Mouse (Mus musculus) thymus, adult 2 months (tissue): ENCODE measurements around the gene Ppara. TPM values are rescaled to one million over a fixed set of nuclear protein-coding genes. Genes with fewer than 3 reads are reported as not detected.
A peak's percentile ranks its signal among the peaks of the same experiment; 100 is the strongest.

Experiments used
- DNase-seq: peaks from one replicate; pipeline ENCODE4 v3.0.0; 2021
- H3K27ac ChIP-seq: fragments of 200-500 bp; 2 replicates; pipeline ENCODE4 v1.5.1; 2012; ENCODE audit warnings: low read length, control low read depth; ENCODE audit not compliant: control insufficient read depth, insufficient read depth
- H3K27me3 ChIP-seq: fragments of 200-500 bp; 2 replicates; pipeline ENCODE4 v1.6.1; 2012; ENCODE audit warnings: mild to moderate bottlenecking, low read length, moderate library complexity, mixed read lengths; ENCODE audit not compliant: control insufficient read depth, insufficient read depth
- H3K36me3 ChIP-seq: fragments of 200-500 bp; 2 replicates; pipeline ENCODE4 v1.6.1; 2012; ENCODE audit warnings: mild to moderate bottlenecking, low read length, moderate library complexity; ENCODE audit not compliant: control insufficient read depth, insufficient read depth
- H3K4me1 ChIP-seq: fragments of 200-500 bp; replicated peaks from 2 replicates; pipeline ENCODE4 v1.6.1; 2012; ENCODE audit warnings: low read length; ENCODE audit not compliant: control insufficient read depth, insufficient read depth
- H3K4me3 ChIP-seq: fragments of 200-500 bp; 2 replicates; pipeline ENCODE4 v1.5.1; 2012; ENCODE audit warnings: mild to moderate bottlenecking, low read length, control low read depth, moderate library complexity; ENCODE audit not compliant: control insufficient read depth, insufficient read depth
- CTCF ChIP-seq: fragments of 200-500 bp; IDR thresholded peaks from 2 replicates; pipeline ENCODE4 v1.5.1; 2012; ENCODE audit warnings: mild to moderate bottlenecking, control low read depth, low read length, moderate library complexity, borderline replicate concordance; ENCODE audit not compliant: control insufficient read depth, poor library complexity, insufficient read depth; ENCODE audit errors: extremely low read depth
- POLR2A ChIP-seq: fragments of 200-500 bp; IDR thresholded peaks from 2 replicates; pipeline ENCODE4 v1.6.1; 2012; ENCODE audit warnings: mild to moderate bottlenecking, low read length, control low read depth, moderate library complexity; ENCODE audit not compliant: control insufficient read depth, poor library complexity, insufficient read depth; ENCODE audit errors: extremely low read depth
- WGBS: fragments of 180-500 bp; shearing (Covaris S2); methylation state at CpG from one replicate; pipeline ENCODE4 v1.1.7; 2018; 5-methylcytosine and 5-hydroxymethylcytosine counted together
- polyA plus RNA-seq: library from polyadenylated mRNA; depleted of rRNA; stranded (reverse); fragments of >200 nt; gene quantifications from 2 replicates; pipeline ENCODE4 v1.2.3, GENCODE M21; 2012; rRNA removed

Ppara gene
- 1.3 and 1.9 TPM in 2 replicates for polyA plus RNA-seq

DNA sequence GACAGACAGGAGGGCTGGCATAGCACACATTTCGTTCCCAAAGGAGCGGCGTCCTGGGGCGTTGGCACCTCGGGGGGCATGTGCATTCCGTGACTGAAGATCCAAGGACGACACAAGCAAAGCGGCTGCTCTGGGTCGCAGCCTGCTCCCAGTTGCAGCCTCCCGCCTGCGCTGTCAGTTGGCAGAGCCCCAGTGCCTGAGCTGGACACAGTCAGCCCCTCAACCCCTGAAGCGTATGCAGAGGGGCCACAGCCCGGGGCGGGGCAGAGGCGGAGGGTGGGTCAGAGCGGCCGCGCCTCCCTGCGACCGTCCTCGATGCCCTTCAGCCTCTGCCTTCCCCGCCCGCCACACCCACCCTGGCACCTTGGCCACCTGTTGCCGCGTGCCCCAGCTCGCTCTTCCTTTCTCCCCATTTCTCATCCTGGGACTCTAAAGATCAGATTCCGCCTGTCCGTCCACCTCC, at the start of gene Ppara:
Ppara (plus strand) TSS at position 413 of the 463 bp plus-strand sequence.
- Histone ChIP-seq H3K4me1 (peaks cover 13% of the 10 kb centered on the region; the same call in 1 of the 2 replicates), H3K4me3 (peak within 1 kb of the TSS; percentile 49), H3K36me3 (no peaks in the 10 kb centered on the region), H3K27me3 (peaks cover 9% of the 10 kb centered on the region), H3K27ac (no peak within 1 kb of the TSS)
- no peak for DNase-seq
- 8% methylated on average over 28 of the region's 28 CpGs for WGBS
- no peak for TF ChIP-seq CTCF
- no peak for TF ChIP-seq POLR2A

DNA sequence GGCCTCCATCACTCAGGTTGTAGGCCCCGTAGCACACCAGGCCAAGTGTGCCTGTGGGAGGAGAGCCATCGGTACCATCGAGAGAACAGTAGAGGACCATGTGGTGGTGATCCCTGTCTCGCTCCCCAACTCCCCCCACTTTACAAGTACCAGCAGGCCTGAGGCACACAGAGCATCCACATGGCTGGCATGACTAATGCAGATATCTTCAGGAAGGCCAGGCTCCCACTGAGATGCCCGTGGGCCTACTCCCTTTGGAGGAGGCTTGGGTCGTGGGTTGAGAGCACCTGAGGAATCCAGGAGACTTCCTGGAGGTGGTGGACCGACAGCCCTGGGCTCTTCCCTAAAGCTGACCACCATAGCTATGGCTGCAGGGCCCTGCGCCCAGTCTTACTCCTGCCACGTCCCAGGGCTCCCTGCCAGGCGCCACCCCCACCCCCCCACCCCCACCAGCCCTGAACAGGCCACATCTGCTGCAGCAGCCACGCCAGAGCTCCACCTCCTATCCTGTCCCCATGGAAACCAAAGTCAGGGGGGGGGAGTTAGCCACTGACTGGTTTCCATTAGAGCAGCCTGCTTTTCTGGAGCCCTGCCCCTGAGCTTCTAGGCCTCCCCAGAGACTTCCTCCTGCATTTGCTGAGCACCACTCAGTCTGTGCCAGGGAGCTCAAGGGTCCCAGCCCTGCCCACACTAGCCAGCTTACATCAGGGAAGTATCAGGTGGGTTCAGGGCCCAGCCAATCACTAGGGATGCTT, 48.0 kb upstream of the Ppara start:
- Histone ChIP-seq H3K36me3 (peaks cover 39% of the 10 kb centered on the region), H3K27me3 (no peaks in the 10 kb centered on the region), H3K4me1 (no peaks in the 10 kb centered on the region), H3K27ac (no peak overlapping the region), H3K4me3 (no peak overlapping the region)
- TF ChIP-seq POLR2A (no peak), CTCF (no peak)
- 79% methylated on average over 11 of the region's 11 CpGs for WGBS
- no peak for DNase-seq

DNA sequence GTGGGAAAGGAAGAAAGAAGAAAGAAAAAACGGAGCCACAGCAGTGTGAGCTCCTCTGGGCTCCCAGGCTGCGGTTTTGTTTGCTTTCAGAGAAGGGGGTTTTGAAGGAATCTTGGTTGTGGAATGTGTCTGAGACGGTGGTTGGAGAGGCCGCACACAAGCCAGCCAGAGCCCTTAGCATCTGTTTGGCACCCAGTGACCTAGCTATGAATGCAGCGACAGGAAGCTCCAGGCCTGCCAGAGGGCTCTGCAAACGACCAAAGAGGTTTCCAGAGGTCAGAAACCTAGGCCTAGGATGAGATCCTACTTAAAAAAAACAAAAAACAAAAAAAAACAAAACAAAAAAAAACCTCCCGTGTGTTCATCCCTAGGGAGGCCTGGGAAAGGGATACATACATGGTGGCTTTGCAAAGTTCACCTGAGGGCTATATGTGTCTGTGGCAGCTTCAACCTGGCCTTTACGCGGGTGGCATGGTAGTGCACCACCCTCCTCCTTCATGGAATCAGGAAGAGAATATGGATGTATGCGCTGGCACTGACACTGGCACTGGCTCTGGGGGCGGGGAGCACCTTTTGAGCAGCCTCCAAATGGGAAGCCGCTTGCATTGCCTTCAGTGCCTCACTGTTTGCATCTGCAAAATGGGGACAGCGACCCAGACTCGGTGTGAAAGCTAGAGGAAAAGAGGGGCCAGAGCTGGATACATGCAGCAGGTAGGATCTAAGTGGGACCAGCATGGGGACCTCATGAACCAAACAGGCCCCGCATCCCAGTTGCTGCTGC, 47.0 kb upstream of the Ppara start:
- WGBS, result 94% methylated on average over 15 of the region's 15 CpGs
- Histone ChIP-seq H3K4me1 (no peaks in the 10 kb centered on the region), H3K27me3 (no peaks in the 10 kb centered on the region), H3K36me3 (peaks cover 39% of the 10 kb centered on the region), H3K27ac (no peak overlapping the region), H3K4me3 (no peak overlapping the region)
- TF ChIP-seq CTCF (no peak), POLR2A (no peak)
- no peak for DNase-seq

DNA sequence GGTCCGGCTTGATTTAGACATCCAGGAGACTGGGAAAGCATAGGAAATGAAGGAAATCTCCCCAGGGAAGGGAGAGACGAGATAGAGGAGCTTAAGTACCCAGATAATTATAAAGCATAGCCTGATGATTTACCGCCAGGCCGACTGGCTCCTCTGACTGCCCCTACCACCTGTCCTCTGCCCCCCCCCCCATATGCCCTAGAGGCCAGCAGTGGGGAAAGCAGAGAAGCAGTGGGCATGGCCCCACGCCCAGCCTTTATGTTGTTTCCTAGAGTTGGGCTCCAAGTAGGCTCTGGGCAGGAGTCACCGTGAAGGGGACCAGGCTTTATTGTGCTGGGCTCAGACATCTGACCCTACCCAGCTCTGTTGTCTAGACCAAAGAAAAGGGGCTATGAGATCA, 46.0 kb upstream of the Ppara start:
- H3K36me3 ChIP-seq, result peaks cover 42% of the 10 kb centered on the region
- TF ChIP-seq CTCF (no peak), POLR2A (no peak)
- H3K4me3 ChIP-seq, result no peak overlapping the region
- H3K4me1 ChIP-seq, result no peaks in the 10 kb centered on the region
- DNase-seq, result no peak
- H3K27ac ChIP-seq, result no peak overlapping the region
- no peaks in the 10 kb centered on the region for H3K27me3 ChIP-seq
- WGBS, result 97% methylated on average over 6 of the region's 6 CpGs

DNA sequence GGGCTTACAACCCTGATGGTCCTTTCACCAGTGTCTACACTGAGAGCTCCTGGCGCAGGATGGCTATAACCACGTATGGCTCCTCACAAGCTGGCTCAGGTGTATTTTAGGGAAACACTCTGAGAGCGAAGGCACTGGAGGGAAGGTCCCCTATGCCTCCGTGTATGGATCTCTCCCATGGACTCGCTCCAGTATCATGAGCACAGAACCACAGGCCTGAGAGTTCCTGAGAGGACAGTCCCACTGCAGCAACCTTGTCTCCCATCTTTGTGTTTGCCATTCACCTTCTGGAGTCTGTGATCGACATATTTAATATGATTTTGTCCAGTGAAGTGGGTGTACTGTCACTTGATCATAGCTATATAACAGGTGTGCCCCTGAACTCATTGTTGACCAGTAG, 45.3 kb upstream of the Ppara start:
- peaks cover 40% of the 10 kb centered on the region for H3K36me3 ChIP-seq
- TF ChIP-seq POLR2A (no peak), CTCF (no peak)

DNA sequence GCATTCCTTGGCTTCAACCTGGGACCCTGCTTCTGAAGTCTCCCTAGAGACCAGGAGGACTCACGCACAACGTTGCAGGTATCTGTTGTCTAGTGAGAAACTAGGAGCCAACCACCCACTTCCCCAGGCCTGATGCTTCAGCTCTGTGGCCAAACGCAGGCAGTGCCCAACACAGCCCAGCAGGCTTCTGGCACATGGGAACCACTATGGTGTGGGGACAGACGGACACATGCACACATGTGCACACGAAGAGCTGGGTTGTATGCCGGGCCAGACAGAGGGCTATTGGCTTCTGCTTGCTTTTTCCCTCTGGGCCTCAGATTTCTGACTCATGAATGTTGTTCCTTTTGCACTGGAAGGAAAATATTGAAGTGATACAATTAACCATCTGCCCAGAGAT, 44.7 kb upstream of the Ppara start:
- peaks cover 35% of the 10 kb centered on the region for H3K36me3 ChIP-seq
- H3K4me3 ChIP-seq, result no peak overlapping the region
- 95% methylated on average over 6 of the region's 6 CpGs for WGBS
- no peaks in the 10 kb centered on the region for H3K4me1 ChIP-seq
- no peak overlapping the region for H3K27ac ChIP-seq
- TF ChIP-seq POLR2A (no peak), CTCF (no peak)
- no peak for DNase-seq
- H3K27me3 ChIP-seq, result no peaks in the 10 kb centered on the region

More for the DNA sequence above, 45.3 kb upstream of the Ppara start:
- Histone ChIP-seq H3K4me3 (no peak overlapping the region), H3K27me3 (no peaks in the 10 kb centered on the region), H3K4me1 (no peaks in the 10 kb centered on the region), H3K27ac (no peak overlapping the region)
- 100% methylated on average over 6 of the region's 6 CpGs for WGBS
- DNase-seq, result no peak
